Mouse (Mus musculus) lung, adult 10 weeks (tissue): ENCODE results near the gene Ddx6. TPM values are rescaled to one million over a fixed set of nuclear protein-coding genes. Genes with fewer than 3 reads are reported as not detected.

Source experiments
- polyA plus RNA-seq: library from polyadenylated mRNA; stranded (reverse); fragments of 350-450 nt; fragmentation: Illumina TruSeq; extraction: RNeasy Lipid Tissue Mini Kit (QIAGEN cat#74804); gene quantifications from one replicate; pipeline ENCODE4 v1.2.3, GENCODE M21; 2014; ENCODE audit warnings: low read depth, low replicate concordance; ENCODE audit not compliant: insufficient read depth

Gene Ddx6
- 38.7 TPM for polyA plus RNA-seq

DNA sequence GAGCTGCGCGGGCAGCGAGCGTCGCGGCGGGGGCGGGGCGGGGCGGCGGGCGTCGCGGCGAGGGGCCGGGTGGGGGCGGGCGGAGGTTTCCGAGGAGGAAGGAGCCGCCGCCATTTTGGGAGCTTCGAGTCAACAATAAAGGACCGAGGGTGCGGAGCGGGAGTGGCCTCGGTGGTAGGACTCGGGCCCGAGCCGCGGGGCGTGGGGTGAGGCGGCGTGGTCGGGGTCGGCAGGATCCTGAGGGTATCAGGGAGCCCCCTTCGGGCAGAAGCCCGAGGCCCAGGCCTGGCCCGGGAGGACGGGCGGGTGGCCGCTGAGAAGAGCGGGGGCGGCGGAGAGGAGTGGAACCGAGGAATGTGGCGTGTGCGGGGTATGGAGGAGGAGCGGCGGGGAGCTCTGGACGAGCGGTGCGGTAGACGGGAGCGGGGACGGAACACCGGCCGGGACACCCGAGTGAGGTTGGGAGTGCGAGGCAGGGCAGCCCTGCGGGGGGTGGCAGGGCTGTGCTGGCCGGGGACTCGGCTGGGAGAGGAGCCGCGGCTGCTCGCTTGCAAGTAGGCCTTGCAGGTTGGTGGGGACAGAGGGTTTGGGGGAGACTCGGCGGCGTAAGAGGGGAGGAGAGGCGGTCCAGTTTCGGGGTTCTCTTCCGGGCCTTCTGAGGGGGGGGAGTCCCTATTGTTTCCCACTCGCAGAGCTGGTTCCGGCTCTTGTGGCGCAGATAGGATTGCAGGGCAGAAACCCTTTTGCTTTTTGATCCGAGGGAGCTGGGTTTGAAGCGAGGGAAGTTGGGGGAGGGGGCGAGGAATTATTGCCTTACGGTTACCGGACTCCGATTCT is at the start of gene Ddx6:
Gene Ddx6, plus strand, starts transcription at position 114 of the 837 bp plus-strand sequence.

DNA sequence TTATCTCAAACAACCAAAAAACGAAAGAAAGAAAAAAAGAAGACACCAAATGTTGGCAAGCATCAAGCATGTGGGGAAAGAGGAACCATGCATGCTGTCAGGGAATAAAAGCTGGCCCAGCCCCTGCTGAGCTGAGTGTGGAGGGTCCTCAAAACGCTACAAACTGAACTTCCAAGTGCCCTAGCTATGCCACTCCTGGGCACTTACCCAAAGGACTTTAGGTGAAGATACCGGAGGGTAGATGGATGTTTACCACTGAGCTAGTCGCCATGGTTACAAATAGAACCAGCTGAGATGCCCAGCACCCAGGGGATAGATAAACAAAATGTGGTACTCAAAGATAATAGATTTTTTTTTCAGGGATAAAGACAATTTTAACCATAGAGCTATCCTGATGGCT is 43.1 kb upstream of the Ddx6 start, which contains the start of gene Cxcr5:
Gene Cxcr5, minus strand, starts transcription at position 281 of the 400 bp plus-strand sequence.

DNA sequence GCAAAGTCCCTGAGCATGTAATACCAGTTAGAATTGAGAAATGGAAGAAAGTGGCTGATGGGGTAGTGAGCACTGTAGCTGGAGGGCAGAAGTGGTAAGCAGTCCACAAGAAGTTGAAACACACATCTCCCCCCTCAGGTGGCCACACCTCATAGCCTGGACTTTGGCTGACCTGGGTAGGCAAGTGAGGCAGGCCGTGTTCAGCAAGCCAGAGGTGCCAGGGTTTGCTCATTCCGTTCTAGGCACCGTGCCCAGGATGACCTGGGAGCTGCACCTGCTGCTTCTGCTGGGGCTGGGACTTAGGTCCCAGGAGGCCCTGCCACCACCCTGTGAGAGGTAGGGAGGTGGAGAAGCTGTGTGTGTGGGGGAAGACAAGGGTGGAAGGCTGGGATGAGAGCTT is 68.3 kb downstream of the Ddx6 start, which contains the start of gene Treh:
Gene Treh, plus strand, starts transcription at position 229 of the 400 bp plus-strand sequence.

Other genes starting within 250 kb of the Ddx6 start
- 18.7 TPM for gene Vps11, start 243.2 kb upstream of the Ddx6 start, polyA plus RNA-seq
- 33.2 TPM for gene Hyou1, start 225.4 kb upstream of the Ddx6 start, polyA plus RNA-seq
- 16.7 TPM for gene Slc37a4, start 208.0 kb upstream of the Ddx6 start, polyA plus RNA-seq
- 2,045 TPM for gene Rps25, start 197.8 kb upstream of the Ddx6 start, polyA plus RNA-seq
- gene Trappc4, start 197.3 kb upstream of the Ddx6 start, polyA plus RNA-seq: 98.9 TPM
- gene Ccdc84, start 186.3 kb upstream of the Ddx6 start, polyA plus RNA-seq: 14.6 TPM
- not detected for gene Foxr1, start 163.8 kb upstream of the Ddx6 start, polyA plus RNA-seq
- gene Upk2, start 149.9 kb upstream of the Ddx6 start, polyA plus RNA-seq: 1.8 TPM
- gene Bcl9l, start 122.1 kb upstream of the Ddx6 start, polyA plus RNA-seq: 12.2 TPM
- 7.2 TPM for gene Cxcr5, start 43.0 kb upstream of the Ddx6 start, polyA plus RNA-seq
- not detected for gene Treh, start 68.3 kb downstream of the Ddx6 start, polyA plus RNA-seq
- gene Phldb1, start 130.3 kb downstream of the Ddx6 start, polyA plus RNA-seq: 23.8 TPM
- 47.9 TPM for gene Arcn1, start 163.0 kb downstream of the Ddx6 start, polyA plus RNA-seq
- gene Ift46, start 163.0 kb downstream of the Ddx6 start, polyA plus RNA-seq: 39.4 TPM
- 1.5 TPM for gene Tmem25, start 194.4 kb downstream of the Ddx6 start, polyA plus RNA-seq
- gene Ttc36, start 198.2 kb downstream of the Ddx6 start, polyA plus RNA-seq: 17.0 TPM